Mouse (Mus musculus): ENCODE results near the gene Wdr31. TPM values are rescaled to one million over a fixed set of nuclear protein-coding genes. Genes with fewer than 3 reads are reported as not detected.

Gene Wdr31
- polyA plus RNA-seq, 1 experiment from 2014 or later, result 0.48 TPM

- no peaks in the 10 kb centered on the region for H3K9me3 ChIP-seq (replicated peaks; ENCODE audit: control insufficient read depth, low read length)
- H3K4me3 ChIP-seq (ENCODE audit: low read depth, low read length), result no peak overlapping the region
- no peak for ATAC-seq (ENCODE audit: low read depth)
- H3K4me1 ChIP-seq (ENCODE audit: control insufficient read depth, low read depth, low read length), result peaks cover 1% of the 10 kb centered on the region; the same call in 1 of the 2 replicates
- H3K9ac ChIP-seq (ENCODE audit: low read depth, low read length), result no peak overlapping the region
- 88% methylated on average over 4 of the region's 4 CpGs for WGBS (ENCODE audit: insufficient replicate concordance)
- peaks cover 38% of the 10 kb centered on the region for H3K36me3 ChIP-seq (ENCODE audit: control insufficient read depth, insufficient read depth)
- no peak overlapping the region for H3K27ac ChIP-seq (ENCODE audit: low read length)
- H3K27me3 ChIP-seq (ENCODE audit: control insufficient read depth, insufficient read depth, low read depth, low read length), result no peaks in the 10 kb centered on the region
- no peak overlapping the region for H3K4me2 ChIP-seq (ENCODE audit: low read depth, low read length)
Measured at GRCm38 (mm10) chr4:62425891-62426290, 44.8 kb downstream of the Wdr31 start.

GRCm38 (mm10) chr4:62419091-62419490 is 51.6 kb downstream of the Wdr31 start:
- ATAC-seq (ENCODE audit: low read depth), result no peak
- Histone ChIP-seq H3K4me2 (ENCODE audit: low read depth, low read length) (no peak overlapping the region), H3K9me3 (replicated peaks; ENCODE audit: control insufficient read depth, low read length) (no peaks in the 10 kb centered on the region), H3K27ac (ENCODE audit: low read length) (no peak overlapping the region), H3K27me3 (ENCODE audit: control insufficient read depth, insufficient read depth, low read depth, low read length) (no peaks in the 10 kb centered on the region), H3K4me3 (ENCODE audit: low read depth, low read length) (no peak overlapping the region), H3K4me1 (ENCODE audit: control insufficient read depth, low read depth, low read length) (no peaks in the 10 kb centered on the region), H3K9ac (ENCODE audit: low read depth, low read length) (no peak overlapping the region), H3K36me3 (ENCODE audit: control insufficient read depth, insufficient read depth) (peaks cover 88% of the 10 kb centered on the region)
- WGBS (ENCODE audit: insufficient replicate concordance), result 79% methylated on average over 6 of the region's 6 CpGs

GRCm38 (mm10) chr4:62418448-62418847 is 52.2 kb downstream of the Wdr31 start:
- H3K27me3 ChIP-seq (ENCODE audit: control insufficient read depth, insufficient read depth, low read depth, low read length), result no peaks in the 10 kb centered on the region
- H3K9ac ChIP-seq (ENCODE audit: low read depth, low read length), result no peak overlapping the region
- H3K36me3 ChIP-seq (ENCODE audit: control insufficient read depth, insufficient read depth), result peaks cover 84% of the 10 kb centered on the region
- H3K4me1 ChIP-seq (ENCODE audit: control insufficient read depth, low read depth, low read length), result no peaks in the 10 kb centered on the region
- H3K4me3 ChIP-seq (ENCODE audit: low read depth, low read length), result no peak overlapping the region
- no peak for ATAC-seq (ENCODE audit: low read depth)
- 82% methylated on average over 8 of the region's 8 CpGs for WGBS (ENCODE audit: insufficient replicate concordance)
- H3K27ac ChIP-seq (ENCODE audit: low read length), result no peak overlapping the region
- H3K9me3 ChIP-seq (replicated peaks; ENCODE audit: control insufficient read depth, low read length), result no peaks in the 10 kb centered on the region
- no peak overlapping the region for H3K4me2 ChIP-seq (ENCODE audit: low read depth, low read length)

GRCm38 (mm10) chr4:62411606-62412005 is 59.1 kb downstream of the Wdr31 start:
- Histone ChIP-seq H3K4me2 (ENCODE audit: low read depth, low read length) (no peak overlapping the region), H3K27me3 (ENCODE audit: control insufficient read depth, insufficient read depth, low read depth, low read length) (no peaks in the 10 kb centered on the region), H3K36me3 (ENCODE audit: control insufficient read depth, insufficient read depth) (peaks cover 33% of the 10 kb centered on the region), H3K9me3 (replicated peaks; ENCODE audit: control insufficient read depth, low read length) (no peaks in the 10 kb centered on the region), H3K4me1 (ENCODE audit: control insufficient read depth, low read depth, low read length) (peaks cover 13% of the 10 kb centered on the region), H3K27ac (ENCODE audit: low read length) (no peak overlapping the region), H3K4me3 (ENCODE audit: low read depth, low read length) (no peak overlapping the region), H3K9ac (ENCODE audit: low read depth, low read length) (no peak overlapping the region)
- no peak for ATAC-seq (ENCODE audit: low read depth)
- 69% methylated on average over 10 of the region's 10 CpGs for WGBS (ENCODE audit: insufficient replicate concordance)

GRCm38 (mm10) chr4:62410325-62410724 is 60.4 kb downstream of the Wdr31 start:
- Histone ChIP-seq H3K9ac (ENCODE audit: low read depth, low read length) (peak overlapping the region; percentile 89; the same call in 1 of the 2 replicates), H3K36me3 (ENCODE audit: control insufficient read depth, insufficient read depth) (peaks cover 22% of the 10 kb centered on the region), H3K4me1 (ENCODE audit: control insufficient read depth, low read depth, low read length) (peaks cover 18% of the 10 kb centered on the region), H3K27me3 (ENCODE audit: control insufficient read depth, insufficient read depth, low read depth, low read length) (no peaks in the 10 kb centered on the region), H3K4me3 (ENCODE audit: low read depth, low read length) (peak overlapping the region; percentile 81), H3K9me3 (replicated peaks; ENCODE audit: control insufficient read depth, low read length) (no peaks in the 10 kb centered on the region), H3K27ac (ENCODE audit: low read length) (no peak overlapping the region), H3K4me2 (ENCODE audit: low read depth, low read length) (peak overlapping the region; percentile 70)
- 70% methylated on average over 2 of the region's 2 CpGs for WGBS (ENCODE audit: insufficient replicate concordance)
- no peak for ATAC-seq (ENCODE audit: low read depth)

- Histone ChIP-seq H3K9me3 (replicated peaks; ENCODE audit: control insufficient read depth, low read length) (no peaks in the 10 kb centered on the region), H3K27ac (ENCODE audit: low read length) (peak overlapping the region; percentile 85), H3K4me1 (ENCODE audit: control insufficient read depth, low read depth, low read length) (peaks cover 20% of the 10 kb centered on the region), H3K27me3 (ENCODE audit: control insufficient read depth, insufficient read depth, low read depth, low read length) (no peaks in the 10 kb centered on the region), H3K36me3 (ENCODE audit: control insufficient read depth, insufficient read depth) (peaks cover 14% of the 10 kb centered on the region), H3K4me2 (ENCODE audit: low read depth, low read length) (peak overlapping the region; percentile 70), H3K9ac (ENCODE audit: low read depth, low read length) (peak overlapping the region; percentile 89), H3K4me3 (ENCODE audit: low read depth, low read length) (peak overlapping the region; percentile 81)
- 19% methylated on average over 6 of the region's 6 CpGs for WGBS (ENCODE audit: insufficient replicate concordance)
- ATAC-seq (ENCODE audit: low read depth), result no peak
Measured at GRCm38 (mm10) chr4:62409615-62410014, 61.1 kb downstream of the Wdr31 start.

GRCm38 (mm10) chr4:62408601-62409282 is 62.0 kb downstream of the Wdr31 start, which contains the start of the genes Cdc26 and Prpf4:
Gene Cdc26, minus strand, starts transcription at chr4:62408642.
Gene Prpf4, plus strand, starts transcription at chr4:62408797.
- Histone ChIP-seq H3K4me1 (ENCODE audit: control insufficient read depth, low read depth, low read length) (peaks cover 21% of the 10 kb centered on the region), H3K9ac (ENCODE audit: low read depth, low read length) (peak within 1 kb of the TSS; percentile 89), H3K9me3 (replicated peaks; ENCODE audit: control insufficient read depth, low read length) (no peaks in the 10 kb centered on the region), H3K27me3 (ENCODE audit: control insufficient read depth, insufficient read depth, low read depth, low read length) (no peaks in the 10 kb centered on the region), H3K4me2 (ENCODE audit: low read depth, low read length) (peak within 1 kb of the TSS; percentile 70), H3K27ac (ENCODE audit: low read length) (peak within 1 kb of the TSS; percentile 91), H3K4me3 (ENCODE audit: low read depth, low read length) (peak within 1 kb of the TSS; percentile 81), H3K36me3 (ENCODE audit: control insufficient read depth, insufficient read depth) (peaks cover 11% of the 10 kb centered on the region; the same call in 1 of the 2 replicates)
- peak; percentile 99 for ATAC-seq (ENCODE audit: low read depth)
- under 1% methylated on average over 39 of the region's 39 CpGs for WGBS (ENCODE audit: insufficient replicate concordance)

- WGBS (ENCODE audit: insufficient replicate concordance), result under 1% methylated on average over 35 of the region's 35 CpGs
- Histone ChIP-seq H3K9me3 (replicated peaks; ENCODE audit: control insufficient read depth, low read length) (no peaks in the 10 kb centered on the region), H3K36me3 (ENCODE audit: control insufficient read depth, insufficient read depth) (peaks cover 10% of the 10 kb centered on the region; the same call in 1 of the 2 replicates), H3K4me3 (ENCODE audit: low read depth, low read length) (peak overlapping the region; percentile 81), H3K27me3 (ENCODE audit: control insufficient read depth, insufficient read depth, low read depth, low read length) (no peaks in the 10 kb centered on the region), H3K4me2 (ENCODE audit: low read depth, low read length) (peak overlapping the region; percentile 55), H3K27ac (ENCODE audit: low read length) (peak overlapping the region; percentile 91), H3K4me1 (ENCODE audit: control insufficient read depth, low read depth, low read length) (peaks cover 21% of the 10 kb centered on the region), H3K9ac (ENCODE audit: low read depth, low read length) (peak overlapping the region; percentile 73)
- ATAC-seq (ENCODE audit: low read depth), result peak; percentile 20
Measured at GRCm38 (mm10) chr4:62407730-62408582, 62.7 kb downstream of the Wdr31 start.
